Mouse (Mus musculus): ENCODE results near the gene Sf3b3.
"Not testable (repeated sequence)": the region's sequence is repeated elsewhere in the genome, so short reads cannot be mapped to it uniquely, and the experiment has no call there.

The Sf3b3 gene

GRCm38 (mm10) chr8:110808495-110809472 is 37.8 kb downstream of the Sf3b3 start:
- DNase-seq (ENCODE audit: low spot score), result peak; percentile 54

GRCm38 (mm10) chr8:110806146-110806545 is 40.4 kb downstream of the Sf3b3 start:
- no peak for DNase-seq (ENCODE audit: low spot score)

- no peak for DNase-seq (ENCODE audit: low spot score)
Measured at GRCm38 (mm10) chr8:110805669-110806068, 40.9 kb downstream of the Sf3b3 start, which contains the start of gene Il34. TSS of gene Il34 (minus strand) at chr8:110805924.

- DNase-seq (ENCODE audit: low spot score), result no peak
Measured at GRCm38 (mm10) chr8:110804825-110805514, 41.6 kb downstream of the Sf3b3 start.

- DNase-seq (ENCODE audit: low spot score), result no peak
Measured at GRCm38 (mm10) chr8:110803856-110804255, 42.7 kb downstream of the Sf3b3 start.

GRCm38 (mm10) chr8:110802988-110803387 is 43.6 kb downstream of the Sf3b3 start:
- DNase-seq (ENCODE audit: low spot score), result no peak

GRCm38 (mm10) chr8:110797086-110797485 is 49.5 kb downstream of the Sf3b3 start:
- DNase-seq (ENCODE audit: low spot score), result no peak

- DNase-seq (ENCODE audit: low spot score), result no peak
Measured at GRCm38 (mm10) chr8:110794363-110794965, 52.1 kb downstream of the Sf3b3 start.

- DNase-seq (ENCODE audit: low spot score), result no peak
Measured at GRCm38 (mm10) chr8:110793936-110794335, 52.7 kb downstream of the Sf3b3 start.

- no peak for DNase-seq (ENCODE audit: low spot score)
Measured at GRCm38 (mm10) chr8:110793511-110793910, 53.1 kb downstream of the Sf3b3 start.

GRCm38 (mm10) chr8:110792574-110793200 is 53.9 kb downstream of the Sf3b3 start:
- DNase-seq (ENCODE audit: low spot score), result no peak

GRCm38 (mm10) chr8:110791164-110791563 is 55.4 kb downstream of the Sf3b3 start:
- DNase-seq (ENCODE audit: low spot score), result no peak

GRCm38 (mm10) chr8:110790270-110790669 is 56.3 kb downstream of the Sf3b3 start:
- no peak for DNase-seq (ENCODE audit: low spot score)

- no peak for DNase-seq (ENCODE audit: low spot score)
Measured at GRCm38 (mm10) chr8:110789571-110789970, 57.0 kb downstream of the Sf3b3 start.

- DNase-seq (ENCODE audit: low spot score), result no peak
Measured at GRCm38 (mm10) chr8:110788981-110789380, 57.6 kb downstream of the Sf3b3 start.

- DNase-seq (ENCODE audit: low spot score), result no peak
Measured at GRCm38 (mm10) chr8:110787411-110787954, 59.1 kb downstream of the Sf3b3 start.

GRCm38 (mm10) chr8:110786934-110787333 is 59.7 kb downstream of the Sf3b3 start:
- DNase-seq (ENCODE audit: low spot score), result no peak

- DNase-seq (ENCODE audit: low spot score), result not testable (repeated sequence)
Measured at GRCm38 (mm10) chr8:110786501-110786900, 60.1 kb downstream of the Sf3b3 start.

GRCm38 (mm10) chr8:110785366-110785765 is 61.2 kb downstream of the Sf3b3 start:
- no peak for DNase-seq (ENCODE audit: low spot score)

- no peak for DNase-seq (ENCODE audit: low spot score)
Measured at GRCm38 (mm10) chr8:110779924-110780718, 66.5 kb downstream of the Sf3b3 start.

GRCm38 (mm10) chr8:110776335-110776734 is 70.3 kb downstream of the Sf3b3 start:
- DNase-seq (ENCODE audit: low spot score), result no peak
